Mouse (Mus musculus): ENCODE results near the gene Prap1. TPM values are rescaled to one million over a fixed set of nuclear protein-coding genes. Genes with fewer than 3 reads are reported as not detected.
A peak's percentile ranks its signal among the peaks of the same experiment; 100 is the strongest.

Prap1 gene
- total RNA-seq (2021), result not detected
- long read RNA-seq, experiment 1, result 0 reads
- long read RNA-seq, experiment 2, result 0 reads

DNA sequence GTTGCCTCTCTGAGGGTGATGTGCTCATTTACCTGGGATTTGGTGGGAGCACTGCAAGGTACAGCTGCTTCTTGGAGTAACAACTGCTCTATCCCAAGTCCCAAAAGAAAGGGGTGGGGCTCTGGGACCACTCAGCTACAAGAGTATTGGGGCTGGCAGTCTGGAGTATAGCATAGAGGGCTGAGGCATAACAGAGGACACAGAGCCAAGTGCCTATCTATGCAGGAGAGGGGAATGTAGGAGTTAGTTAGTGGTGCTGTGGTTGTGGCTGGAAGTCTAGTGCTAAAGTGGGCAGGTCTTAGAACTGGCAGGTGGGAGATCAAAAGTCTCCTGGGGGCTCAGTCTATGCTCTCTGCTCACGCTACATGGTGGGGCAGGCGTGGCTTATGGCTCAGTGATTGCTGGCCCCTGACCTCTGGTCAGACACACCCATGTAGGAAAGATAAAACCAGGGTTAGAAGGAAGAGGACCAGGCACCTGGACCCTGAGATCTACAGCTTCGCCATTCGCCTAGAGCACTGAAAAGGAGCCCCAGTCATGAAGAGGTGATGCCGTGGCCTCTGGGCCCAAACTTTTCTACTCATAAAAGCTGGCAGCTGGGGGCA, at the start of gene Prap1:
Gene Prap1 (plus strand): TSS at position 472 of the 605 bp plus-strand sequence.
- DNase-seq (ENCODE audit: low spot score in 2 of 2), result no peak

- DNase-seq (ENCODE audit: low spot score in 2 of 2), result no peak
These were observed 47.6 kb upstream of the Prap1 start for GRCm38 (mm10) chr7:140045546-140045945.

- no peak for DNase-seq (ENCODE audit: low spot score in 2 of 2)
These were observed 45.3 kb upstream of the Prap1 start for GRCm38 (mm10) chr7:140047811-140048311.

GRCm38 (mm10) chr7:140048361-140049114, 44.7 kb upstream of the Prap1 start, which contains the start of gene Msx3:
Gene Msx3 (minus strand): TSS chr7:140049089.
- DNase-seq (ENCODE audit: low spot score in 2 of 2), result no peak

- peak in 1 of 2 experiments; percentile 29 for DNase-seq (ENCODE audit: low spot score in 2 of 2)
These were observed 44.0 kb upstream of the Prap1 start for GRCm38 (mm10) chr7:140049115-140049689.

DNA sequence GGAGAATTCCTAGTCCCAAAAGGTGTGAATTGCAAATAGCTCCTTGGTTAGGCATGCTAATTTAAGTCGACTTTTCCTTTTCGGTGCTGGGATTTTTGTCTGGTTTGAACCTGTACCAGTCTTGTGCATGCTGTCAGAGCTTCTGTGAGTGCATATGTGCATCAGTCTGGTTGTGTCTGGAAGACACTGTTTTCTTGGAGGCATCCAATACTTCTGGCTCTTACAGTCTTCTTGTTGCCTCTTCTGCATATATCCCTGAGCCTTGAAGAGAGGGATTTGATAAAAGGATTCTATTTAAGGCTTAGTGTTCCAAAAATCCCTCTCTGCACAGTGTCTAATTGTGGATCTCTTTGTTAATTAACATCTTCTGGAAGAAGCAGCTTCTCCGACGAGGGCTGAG, 39.1 kb upstream of the Prap1 start:
- DNase-seq (ENCODE audit: low spot score in 2 of 2), result no peak

GRCm38 (mm10) chr7:140057413-140058407, 35.5 kb upstream of the Prap1 start:
- DNase-seq (ENCODE audit: low spot score in 2 of 2), result peak in 1 of 2 experiments; percentile 9

DNA sequence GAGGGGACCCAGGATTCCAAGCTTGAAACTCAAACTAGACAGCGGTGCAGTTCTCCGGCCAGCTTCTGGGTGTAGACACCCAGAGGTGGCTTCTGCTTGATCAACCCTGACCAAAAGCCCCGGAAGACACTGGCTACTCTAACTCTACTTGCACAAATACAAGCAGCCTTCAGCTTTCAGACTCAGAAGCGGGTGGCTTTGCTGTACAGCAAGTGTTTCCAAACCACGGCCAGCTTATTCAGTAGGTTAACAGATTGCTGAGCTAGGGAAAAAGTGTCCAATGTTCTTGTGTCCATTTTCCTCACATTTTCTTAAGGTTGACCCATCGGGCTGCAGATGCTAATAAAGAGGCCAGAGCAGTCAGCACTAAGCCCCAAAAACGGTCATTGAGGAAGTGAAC, 34.7 kb upstream of the Prap1 start:
- no peak for DNase-seq (ENCODE audit: low spot score in 2 of 2)

DNA sequence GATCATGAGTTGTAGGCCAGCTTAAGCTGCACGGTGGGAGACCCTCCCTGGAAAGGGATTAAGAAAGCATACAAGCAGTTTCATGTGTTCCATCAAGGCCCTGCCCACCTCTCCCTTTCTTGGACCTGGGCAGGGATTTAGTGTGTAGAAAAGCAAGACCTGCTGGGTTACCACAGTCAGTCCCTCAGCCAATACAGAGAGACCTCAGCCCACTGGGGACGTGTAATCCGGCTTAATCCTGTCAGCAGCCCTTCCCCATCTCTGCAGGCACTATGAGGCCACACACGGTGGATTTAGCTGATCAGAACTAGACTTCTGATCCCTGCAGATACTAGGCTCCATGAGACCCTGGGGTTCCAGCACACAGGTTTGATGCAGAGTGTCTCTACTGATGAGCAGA, 33.6 kb upstream of the Prap1 start:
- DNase-seq (ENCODE audit: low spot score in 2 of 2), result no peak

DNA sequence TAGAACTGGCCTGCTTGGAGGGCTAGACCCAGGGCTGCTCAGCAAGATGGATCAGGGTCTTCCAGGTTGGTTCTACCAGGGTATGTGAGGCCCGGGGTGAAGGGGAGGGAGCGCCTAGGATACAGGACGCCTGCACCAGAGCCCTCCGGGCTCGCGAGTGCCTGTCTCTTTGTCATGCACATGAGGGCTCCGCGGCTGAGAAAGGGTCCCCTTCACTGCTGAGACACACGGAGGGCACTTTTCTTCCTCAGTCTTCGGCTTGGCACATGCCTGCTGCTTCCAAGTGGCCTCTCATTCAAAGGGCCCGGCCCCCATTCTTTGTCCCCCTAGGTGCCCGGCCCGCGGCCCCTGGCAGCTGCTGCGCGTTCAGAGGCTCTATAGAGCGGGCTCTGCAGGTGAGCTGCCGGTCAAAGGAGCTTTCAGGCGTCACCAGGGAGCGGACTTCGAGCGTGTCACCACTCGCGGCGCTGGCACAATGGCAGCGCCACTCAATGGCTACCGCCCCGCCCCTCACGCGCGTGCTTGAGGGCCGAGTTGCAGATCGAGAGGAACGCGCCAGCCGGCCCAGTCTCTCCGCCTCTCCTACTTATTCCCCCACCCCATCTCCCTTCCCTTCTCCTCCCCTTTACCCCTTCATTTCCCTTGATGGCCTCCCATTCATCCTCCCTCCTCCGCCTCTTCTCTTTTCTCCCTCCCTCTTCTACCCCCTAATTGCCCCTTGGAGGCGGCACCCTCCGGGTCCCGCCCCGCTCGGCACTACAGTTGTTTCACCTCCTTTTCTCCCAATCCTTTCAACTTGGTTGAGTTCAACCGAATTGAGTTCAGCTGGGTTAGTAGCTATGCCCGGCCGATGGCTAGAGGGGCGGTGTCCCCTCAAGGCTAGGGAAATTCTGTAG, 32.0 kb upstream of the Prap1 start:
- DNase-seq (ENCODE audit: low spot score in 2 of 2), result peak in 1 of 2 experiments; percentile 25

GRCm38 (mm10) chr7:140061832-140062130, 31.4 kb upstream of the Prap1 start:
- DNase-seq (ENCODE audit: low spot score in 2 of 2), result no peak

DNA sequence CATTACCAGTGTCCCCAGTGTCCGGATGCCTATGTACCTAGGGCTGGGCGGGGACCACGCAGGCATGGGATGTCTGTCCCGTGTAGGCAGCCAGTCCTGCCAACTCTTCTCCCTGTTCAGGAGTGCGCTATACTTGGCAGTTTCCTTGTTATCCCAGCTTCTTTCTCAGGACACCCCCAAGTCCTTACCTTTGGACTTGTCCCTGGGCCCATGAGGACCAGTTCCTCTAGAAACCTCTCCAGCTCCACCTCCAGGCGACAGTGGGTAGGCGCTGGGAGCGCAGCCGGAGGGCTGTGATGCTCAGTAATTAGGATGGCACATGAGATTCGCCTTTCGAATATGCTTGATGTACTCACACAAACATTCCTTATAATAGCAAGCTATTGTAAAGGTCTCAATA, 30.9 kb upstream of the Prap1 start:
- DNase-seq (ENCODE audit: low spot score in 2 of 2), result no peak

GRCm38 (mm10) chr7:140063092-140063491, 30.1 kb upstream of the Prap1 start:
- DNase-seq (ENCODE audit: low spot score in 2 of 2), result peak; percentile 53 to 71

DNA sequence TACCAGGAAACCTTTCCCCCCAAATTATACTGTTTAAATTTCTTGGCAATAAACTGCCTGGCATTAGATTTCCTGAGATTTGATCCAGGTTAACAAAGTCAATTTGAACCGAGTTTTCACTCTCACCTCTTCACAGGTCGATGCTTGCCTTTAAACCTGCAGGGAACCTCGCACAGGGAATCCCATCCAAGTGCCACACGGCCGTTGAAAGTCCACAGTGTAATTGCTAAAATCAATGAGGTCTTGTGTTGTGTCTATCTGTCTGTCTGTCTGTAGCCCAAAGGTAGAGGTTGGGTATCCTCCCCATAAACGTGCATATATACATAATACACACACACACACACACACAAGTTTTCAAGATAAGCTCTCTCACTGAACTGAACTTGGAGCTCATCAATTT, 25.8 kb upstream of the Prap1 start:
- DNase-seq (ENCODE audit: low spot score in 2 of 2), result no peak

DNA sequence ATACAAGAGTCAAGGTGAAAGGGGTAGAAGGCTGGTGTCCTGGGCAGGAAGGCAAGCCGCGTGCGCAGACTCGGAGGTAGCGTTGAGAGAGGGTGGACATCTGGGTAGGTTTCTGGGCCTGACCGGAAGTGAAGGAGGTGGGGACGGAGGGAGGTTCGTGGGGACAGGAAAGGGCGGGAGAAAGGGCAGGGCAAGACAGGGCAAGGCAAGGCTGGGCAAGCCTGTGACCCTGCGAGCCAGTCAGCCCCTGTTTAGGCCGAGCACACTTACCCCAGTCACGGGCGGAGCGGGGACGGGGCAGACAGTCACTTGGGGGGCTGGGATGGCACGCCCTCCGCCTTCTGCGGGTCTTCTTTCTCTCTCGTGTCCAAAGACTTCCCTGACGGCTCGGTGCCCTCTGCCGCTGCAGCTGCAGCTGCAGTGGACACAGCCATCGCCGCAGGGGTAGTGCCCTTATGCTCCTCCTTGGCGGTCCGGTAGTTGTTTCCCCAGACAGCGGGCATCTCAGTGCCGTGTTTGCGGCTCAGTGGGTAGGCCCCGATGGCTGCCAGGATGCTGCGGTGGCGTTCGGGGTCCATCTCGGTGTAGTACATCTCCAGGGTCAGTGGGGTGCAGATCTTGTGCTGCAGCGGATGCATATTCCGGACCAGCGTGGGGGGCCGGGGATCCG, 23.0 kb upstream of the Prap1 start:
- no peak for DNase-seq (ENCODE audit: low spot score in 2 of 2)

DNA sequence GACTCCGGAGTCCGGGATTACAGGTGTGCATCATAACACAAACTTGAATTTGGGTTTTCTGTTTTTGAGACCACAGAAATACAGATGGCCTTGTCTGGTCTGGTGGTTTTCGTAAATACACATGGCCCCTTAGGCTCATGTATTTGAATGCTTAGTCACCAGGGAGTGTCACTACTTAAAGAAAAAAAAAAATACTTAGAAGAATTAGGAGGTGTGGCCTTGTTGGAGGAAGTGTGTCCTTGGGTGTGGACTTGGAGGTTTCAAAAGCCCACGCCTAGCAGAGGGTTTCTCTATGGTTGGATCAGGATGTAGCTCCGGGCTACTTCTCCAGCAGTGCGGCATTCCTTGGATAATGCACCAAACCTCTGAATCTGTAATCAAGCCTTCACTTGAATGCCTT, 15.5 kb upstream of the Prap1 start:
- DNase-seq (ENCODE audit: low spot score in 2 of 2), result no peak

DNA sequence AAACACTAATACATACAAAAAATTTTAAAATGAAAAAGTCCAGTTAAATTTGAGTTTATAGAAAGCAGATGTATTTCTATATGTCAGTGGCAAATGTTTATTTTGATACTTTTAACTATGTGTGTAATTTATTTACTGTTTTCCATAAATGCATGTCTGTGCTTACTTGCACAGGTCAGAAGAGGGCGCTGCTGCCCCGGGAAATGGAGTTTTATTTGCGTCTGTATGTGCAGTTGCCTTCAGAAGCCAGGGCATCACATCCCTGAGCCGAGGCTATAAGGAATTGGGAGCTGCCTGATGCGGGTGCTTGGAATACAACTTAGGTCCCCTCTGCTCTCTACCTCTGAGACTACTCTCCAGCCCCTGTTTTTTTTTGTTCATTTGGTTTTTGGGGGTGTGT, 14.5 kb upstream of the Prap1 start:
- peak; percentile 73 to 74 for DNase-seq (ENCODE audit: low spot score in 2 of 2)

- DNase-seq (ENCODE audit: low spot score in 2 of 2), result peak; percentile 71 to 80
These were observed 12.6 kb upstream of the Prap1 start for GRCm38 (mm10) chr7:140080503-140081156.
